Mouse (Mus musculus): ENCODE data around the gene Sh2d5. TPM values are rescaled to one million over a fixed set of nuclear protein-coding genes. Genes with fewer than 3 reads are reported as not detected.

Gene Sh2d5
- polyA plus RNA-seq, 1 experiment from 2014 or later = 0.46 TPM

DNA sequence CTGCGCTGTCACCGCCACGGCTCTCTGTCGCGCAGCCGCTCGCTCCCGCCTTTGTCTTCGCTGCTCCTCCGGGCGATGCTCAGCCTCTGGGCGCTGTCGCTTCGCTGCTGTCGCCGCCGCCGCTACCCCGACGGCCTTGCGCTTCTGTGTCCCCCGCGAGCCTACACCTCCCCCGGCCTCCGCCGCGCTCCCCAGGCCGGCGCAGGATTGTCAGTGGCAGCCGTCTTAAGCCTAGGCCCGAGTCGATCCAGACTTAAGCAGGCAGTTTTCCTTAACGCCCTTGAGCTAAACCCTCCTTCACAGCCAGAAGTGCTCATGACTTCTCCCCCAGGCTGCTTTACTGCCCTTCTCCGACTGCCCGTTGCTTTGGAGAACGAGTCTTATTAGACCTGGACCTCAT is 32.8 kb upstream of the Sh2d5 start:
- no peaks in the 10 kb centered on the region for H3K27me3 ChIP-seq (ENCODE audit: control insufficient read depth, insufficient read depth, low read length)
- peak overlapping the region; percentile 63 for H3K4me2 ChIP-seq (ENCODE audit: low read depth, low read length)
- H3K27ac ChIP-seq (ENCODE audit: low read length) = peak overlapping the region; percentile 89
- no peaks in the 10 kb centered on the region for H3K36me3 ChIP-seq (ENCODE audit: control insufficient read depth, insufficient read depth, low read length)
- H3K9ac ChIP-seq (ENCODE audit: low read length) = peak overlapping the region; percentile 98
- H3K4me3 ChIP-seq (replicated peaks; ENCODE audit: low read length) = peak overlapping the region; percentile 92
- ATAC-seq (ENCODE audit: insufficient read depth, low FRiP score) = peak; percentile 4; the same call in 1 of the 2 replicates
- WGBS = under 1% methylated on average over 36 of the region's 36 CpGs
- peaks cover 29% of the 10 kb centered on the region for H3K4me1 ChIP-seq (ENCODE audit: control insufficient read depth, insufficient read depth, low read length)
- no peaks in the 10 kb centered on the region for H3K9me3 ChIP-seq (replicated peaks; ENCODE audit: control insufficient read depth, low read length)

DNA sequence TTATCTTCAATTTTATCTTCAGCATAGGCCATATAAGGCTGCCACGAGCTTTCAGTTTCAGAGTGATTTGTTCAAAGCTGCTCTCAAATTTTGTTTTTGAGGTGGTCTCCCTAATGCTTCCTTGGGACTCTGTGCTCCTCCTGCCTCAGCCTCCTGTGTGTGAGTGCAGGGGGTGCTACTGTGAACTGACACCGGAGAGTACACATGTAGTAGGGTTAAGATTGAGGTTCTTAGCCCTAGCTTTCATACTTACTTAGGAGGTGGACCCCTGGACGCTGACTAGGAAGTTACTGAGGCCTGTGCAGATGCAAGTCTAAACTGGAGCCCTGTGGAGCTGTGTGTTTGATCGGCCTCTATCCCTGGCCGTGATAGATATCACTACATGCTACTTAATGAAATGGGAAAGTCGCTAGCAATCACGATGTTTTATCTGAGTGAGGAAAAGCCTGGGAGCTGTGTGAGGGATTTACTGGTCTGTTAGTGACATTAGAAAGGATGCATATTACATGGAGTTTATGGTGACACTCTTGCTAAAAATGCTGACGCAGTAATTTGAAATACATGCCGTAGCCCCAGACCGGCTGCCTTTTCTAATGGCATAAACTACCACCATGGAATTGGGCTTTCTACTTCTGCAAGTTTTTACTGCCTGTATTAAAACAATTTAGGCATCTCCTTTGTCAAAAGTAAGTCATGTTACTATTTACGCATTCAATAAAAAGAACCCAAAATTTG is 32.1 kb upstream of the Sh2d5 start:
- Histone ChIP-seq H3K9ac (ENCODE audit: low read length) (peak overlapping the region; percentile 98), H3K4me2 (ENCODE audit: low read depth, low read length) (peak overlapping the region; percentile 63), H3K27ac (ENCODE audit: low read length) (peak overlapping the region; percentile 89), H3K36me3 (ENCODE audit: control insufficient read depth, insufficient read depth, low read length) (peaks cover 2% of the 10 kb centered on the region; the same call in 1 of the 2 replicates), H3K4me3 (replicated peaks; ENCODE audit: low read length) (peak overlapping the region; percentile 92), H3K9me3 (replicated peaks; ENCODE audit: control insufficient read depth, low read length) (no peaks in the 10 kb centered on the region), H3K4me1 (ENCODE audit: control insufficient read depth, insufficient read depth, low read length) (peaks cover 29% of the 10 kb centered on the region), H3K27me3 (ENCODE audit: control insufficient read depth, insufficient read depth, low read length) (no peaks in the 10 kb centered on the region)
- no peak for ATAC-seq (ENCODE audit: insufficient read depth, low FRiP score)
- 70% methylated on average over 11 of the region's 11 CpGs for WGBS

DNA sequence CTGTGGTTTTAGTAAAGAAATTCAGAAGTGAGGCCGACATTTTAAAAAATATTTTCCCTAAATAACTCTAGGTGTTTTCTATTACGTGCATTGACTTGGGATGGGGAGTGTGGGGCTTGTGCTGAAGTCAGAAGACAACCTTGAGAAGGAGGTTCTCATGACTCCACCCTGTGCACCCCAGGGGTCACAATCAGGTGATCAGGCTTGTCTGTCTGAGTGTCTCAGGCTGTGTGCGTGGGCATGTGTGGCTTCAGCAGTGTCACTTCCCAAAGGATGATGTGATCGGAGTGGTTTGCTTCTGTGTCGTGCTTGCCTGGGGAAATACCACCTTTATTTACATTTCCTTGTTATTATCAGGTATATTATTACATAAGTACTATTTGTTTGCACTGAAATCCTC is 30.9 kb upstream of the Sh2d5 start:
- ATAC-seq (ENCODE audit: insufficient read depth, low FRiP score) = no peak

DNA sequence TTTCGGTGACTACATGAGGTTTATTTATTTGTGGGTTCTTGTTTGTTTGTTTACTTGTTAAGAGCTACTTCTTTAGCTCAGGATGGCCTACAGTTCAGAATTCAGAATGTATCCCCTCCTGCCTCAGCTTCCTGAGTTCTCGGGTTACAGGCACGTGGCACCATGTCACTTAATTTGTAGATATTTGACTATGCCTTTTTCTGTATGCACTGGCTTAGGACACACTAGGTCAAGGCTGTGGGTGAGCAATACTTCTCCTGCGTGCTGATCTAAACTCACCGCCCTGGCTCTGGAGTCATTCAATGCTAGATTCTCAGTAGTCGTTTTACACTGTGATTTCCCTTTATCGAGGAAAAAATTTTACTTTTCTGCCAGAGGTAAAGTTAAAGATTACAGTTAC is 29.4 kb upstream of the Sh2d5 start:
- ATAC-seq (ENCODE audit: insufficient read depth, low FRiP score) = no peak
- Histone ChIP-seq H3K36me3 (ENCODE audit: control insufficient read depth, insufficient read depth, low read length) (peaks cover 13% of the 10 kb centered on the region; the same call in 1 of the 2 replicates), H3K27me3 (ENCODE audit: control insufficient read depth, insufficient read depth, low read length) (no peaks in the 10 kb centered on the region), H3K27ac (ENCODE audit: low read length) (no peak overlapping the region), H3K4me2 (ENCODE audit: low read depth, low read length) (no peak overlapping the region), H3K4me3 (replicated peaks; ENCODE audit: low read length) (no peak overlapping the region), H3K9me3 (replicated peaks; ENCODE audit: control insufficient read depth, low read length) (no peaks in the 10 kb centered on the region), H3K4me1 (ENCODE audit: control insufficient read depth, insufficient read depth, low read length) (peaks cover 25% of the 10 kb centered on the region), H3K9ac (ENCODE audit: low read length) (no peak overlapping the region)
- WGBS = 76% methylated on average over 7 of the region's 7 CpGs

More for the DNA sequence above, 30.9 kb upstream of the Sh2d5 start:
- Histone ChIP-seq H3K9ac (ENCODE audit: low read length) (no peak overlapping the region), H3K9me3 (replicated peaks; ENCODE audit: control insufficient read depth, low read length) (no peaks in the 10 kb centered on the region), H3K4me3 (replicated peaks; ENCODE audit: low read length) (no peak overlapping the region), H3K4me1 (ENCODE audit: control insufficient read depth, insufficient read depth, low read length) (peaks cover 29% of the 10 kb centered on the region), H3K36me3 (ENCODE audit: control insufficient read depth, insufficient read depth, low read length) (peaks cover 13% of the 10 kb centered on the region; the same call in 1 of the 2 replicates), H3K4me2 (ENCODE audit: low read depth, low read length) (no peak overlapping the region), H3K27me3 (ENCODE audit: control insufficient read depth, insufficient read depth, low read length) (no peaks in the 10 kb centered on the region), H3K27ac (ENCODE audit: low read length) (no peak overlapping the region)
- WGBS = 68% methylated on average over 5 of the region's 5 CpGs

DNA sequence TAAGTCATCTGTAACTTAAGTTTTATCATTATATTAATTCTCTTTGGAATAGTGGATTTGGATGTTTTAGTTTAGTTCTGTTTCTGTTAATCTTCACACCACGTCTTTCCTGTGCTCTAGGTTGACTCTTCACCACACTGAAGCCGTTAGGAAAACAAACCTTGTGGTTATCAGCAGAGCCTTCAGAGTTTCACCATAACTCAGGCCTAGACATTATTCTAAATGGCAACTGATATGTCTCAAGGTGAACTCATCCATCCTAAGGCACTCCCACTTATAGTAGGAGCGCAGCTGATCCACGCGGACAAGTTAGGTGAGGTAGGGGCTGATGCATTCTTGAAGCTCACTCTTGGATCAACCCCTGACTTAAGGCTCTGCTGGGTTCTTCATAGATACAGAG is 28.8 kb upstream of the Sh2d5 start:
- ATAC-seq (ENCODE audit: insufficient read depth, low FRiP score) = no peak

DNA sequence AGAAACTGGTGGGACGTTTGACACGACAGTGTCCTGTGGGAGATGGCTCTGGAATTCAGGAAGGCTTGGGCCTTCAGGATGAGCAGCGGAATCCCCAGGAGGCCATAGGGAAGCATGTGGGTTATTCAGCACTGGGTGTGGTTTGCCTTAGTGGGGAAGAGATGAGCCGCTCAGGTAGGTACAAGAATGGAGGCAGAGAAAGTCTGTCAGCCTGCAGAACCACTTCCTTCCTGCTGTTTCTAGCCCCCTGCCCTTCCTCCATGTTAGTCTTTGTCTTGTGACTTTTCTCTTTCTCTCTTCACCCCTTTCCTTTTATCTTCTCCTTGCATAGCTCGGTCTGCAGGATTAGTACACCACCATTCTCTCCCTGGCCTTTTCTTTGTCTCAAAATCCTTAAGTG is 27.8 kb upstream of the Sh2d5 start:
- Histone ChIP-seq H3K36me3 (ENCODE audit: control insufficient read depth, insufficient read depth, low read length) (peaks cover 21% of the 10 kb centered on the region; the same call in 1 of the 2 replicates), H3K4me3 (replicated peaks; ENCODE audit: low read length) (no peak overlapping the region), H3K9me3 (replicated peaks; ENCODE audit: control insufficient read depth, low read length) (no peaks in the 10 kb centered on the region), H3K4me2 (ENCODE audit: low read depth, low read length) (no peak overlapping the region), H3K27ac (ENCODE audit: low read length) (no peak overlapping the region), H3K4me1 (ENCODE audit: control insufficient read depth, insufficient read depth, low read length) (peaks cover 24% of the 10 kb centered on the region), H3K9ac (ENCODE audit: low read length) (no peak overlapping the region), H3K27me3 (ENCODE audit: control insufficient read depth, insufficient read depth, low read length) (no peaks in the 10 kb centered on the region)
- WGBS = 71% methylated on average over 5 of the region's 5 CpGs
- ATAC-seq (ENCODE audit: insufficient read depth, low FRiP score) = no peak

More for the DNA sequence above, 28.8 kb upstream of the Sh2d5 start:
- Histone ChIP-seq H3K9me3 (replicated peaks; ENCODE audit: control insufficient read depth, low read length) (no peaks in the 10 kb centered on the region), H3K36me3 (ENCODE audit: control insufficient read depth, insufficient read depth, low read length) (peaks cover 20% of the 10 kb centered on the region; the same call in 1 of the 2 replicates), H3K4me2 (ENCODE audit: low read depth, low read length) (no peak overlapping the region), H3K4me3 (replicated peaks; ENCODE audit: low read length) (no peak overlapping the region), H3K27me3 (ENCODE audit: control insufficient read depth, insufficient read depth, low read length) (no peaks in the 10 kb centered on the region), H3K27ac (ENCODE audit: low read length) (no peak overlapping the region), H3K9ac (ENCODE audit: low read length) (no peak overlapping the region), H3K4me1 (ENCODE audit: control insufficient read depth, insufficient read depth, low read length) (peaks cover 24% of the 10 kb centered on the region)
- 76% methylated on average over 5 of the region's 5 CpGs for WGBS

DNA sequence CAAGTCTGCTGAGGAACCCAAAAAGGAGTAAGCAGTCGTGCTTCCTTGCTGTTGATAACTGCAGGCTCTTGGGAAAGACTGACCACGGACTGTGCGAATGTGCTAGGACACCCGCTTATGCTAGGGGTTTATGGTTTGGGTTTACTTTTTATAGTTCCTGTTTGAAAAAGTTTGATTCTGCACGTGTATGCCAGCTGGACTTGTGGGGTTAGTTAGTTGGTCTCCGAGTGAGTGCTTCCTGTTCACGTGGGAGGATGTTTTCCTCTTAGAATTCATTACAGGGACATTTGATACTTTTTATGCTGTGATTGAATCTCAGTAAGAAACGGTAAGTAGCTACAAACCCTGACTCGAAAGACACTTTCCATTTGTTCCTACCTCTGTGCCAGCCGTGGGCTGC is 26.6 kb upstream of the Sh2d5 start:
- Histone ChIP-seq H3K9ac (ENCODE audit: low read length) (no peak overlapping the region), H3K4me2 (ENCODE audit: low read depth, low read length) (no peak overlapping the region), H3K27me3 (ENCODE audit: control insufficient read depth, insufficient read depth, low read length) (no peaks in the 10 kb centered on the region), H3K36me3 (ENCODE audit: control insufficient read depth, insufficient read depth, low read length) (peaks cover 24% of the 10 kb centered on the region), H3K4me3 (replicated peaks; ENCODE audit: low read length) (no peak overlapping the region), H3K27ac (ENCODE audit: low read length) (no peak overlapping the region), H3K9me3 (replicated peaks; ENCODE audit: control insufficient read depth, low read length) (no peaks in the 10 kb centered on the region), H3K4me1 (ENCODE audit: control insufficient read depth, insufficient read depth, low read length) (peaks cover 14% of the 10 kb centered on the region)
- no peak for ATAC-seq (ENCODE audit: insufficient read depth, low FRiP score)
- 76% methylated on average over 10 of the region's 10 CpGs for WGBS

DNA sequence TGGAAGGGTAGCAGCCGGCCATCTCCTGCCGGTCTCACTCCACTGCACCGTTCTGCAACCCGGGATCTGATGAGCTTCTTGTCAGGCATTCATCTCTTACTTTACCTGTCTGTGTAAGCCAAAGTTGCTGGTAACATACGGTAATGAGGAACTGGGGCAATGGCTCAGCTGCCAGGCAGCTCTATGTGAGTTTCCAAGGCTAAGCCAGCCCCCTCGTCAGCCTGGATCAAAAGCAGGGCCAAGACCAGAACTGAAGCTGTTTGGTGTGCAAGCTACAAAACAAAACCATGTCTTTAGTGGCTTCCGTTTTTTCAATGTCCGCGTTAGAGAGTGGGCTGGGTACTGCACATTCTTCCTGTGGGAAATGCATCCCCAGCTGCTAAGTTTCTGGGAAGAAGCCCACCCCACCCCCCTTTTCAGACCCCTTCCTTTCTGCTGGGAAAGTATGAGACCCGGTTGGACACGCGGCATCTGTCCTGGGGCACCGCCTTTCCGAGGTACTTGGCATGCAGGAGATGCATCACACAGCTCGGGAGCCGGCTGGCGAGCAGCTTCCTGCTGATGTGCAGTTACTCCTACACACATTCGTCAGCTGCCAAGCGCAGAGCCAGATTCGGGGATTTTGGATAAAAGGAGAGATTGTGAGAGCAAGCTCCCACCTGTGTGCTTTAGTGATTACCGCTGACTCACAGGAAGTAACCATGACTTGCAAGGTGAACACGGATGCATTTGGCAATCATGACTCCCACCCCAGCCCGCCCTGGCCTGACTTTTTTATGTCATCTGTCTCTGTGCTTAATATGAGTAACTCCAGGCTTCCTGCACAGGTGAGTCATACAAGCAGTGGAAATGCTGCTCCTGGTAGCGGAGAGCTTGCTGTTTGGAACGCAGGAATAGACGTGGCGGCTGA is 3.2 kb upstream of the Sh2d5 start:
- 57% methylated on average over 27 of the region's 27 CpGs for WGBS
- H3K4me3 ChIP-seq (replicated peaks; ENCODE audit: low read length) = no peak overlapping the region
- H3K27ac ChIP-seq (ENCODE audit: low read length) = no peak overlapping the region
- H3K36me3 ChIP-seq (ENCODE audit: control insufficient read depth, insufficient read depth, low read length) = peaks cover 23% of the 10 kb centered on the region
- no peak overlapping the region for H3K4me2 ChIP-seq (ENCODE audit: low read depth, low read length)
- peaks cover 19% of the 10 kb centered on the region for H3K4me1 ChIP-seq (ENCODE audit: control insufficient read depth, insufficient read depth, low read length)
- H3K9ac ChIP-seq (ENCODE audit: low read length) = no peak overlapping the region
- ATAC-seq (ENCODE audit: insufficient read depth, low FRiP score) = no peak
- H3K27me3 ChIP-seq (ENCODE audit: control insufficient read depth, insufficient read depth, low read length) = peaks cover 10% of the 10 kb centered on the region
- no peaks in the 10 kb centered on the region for H3K9me3 ChIP-seq (replicated peaks; ENCODE audit: control insufficient read depth, low read length)

DNA sequence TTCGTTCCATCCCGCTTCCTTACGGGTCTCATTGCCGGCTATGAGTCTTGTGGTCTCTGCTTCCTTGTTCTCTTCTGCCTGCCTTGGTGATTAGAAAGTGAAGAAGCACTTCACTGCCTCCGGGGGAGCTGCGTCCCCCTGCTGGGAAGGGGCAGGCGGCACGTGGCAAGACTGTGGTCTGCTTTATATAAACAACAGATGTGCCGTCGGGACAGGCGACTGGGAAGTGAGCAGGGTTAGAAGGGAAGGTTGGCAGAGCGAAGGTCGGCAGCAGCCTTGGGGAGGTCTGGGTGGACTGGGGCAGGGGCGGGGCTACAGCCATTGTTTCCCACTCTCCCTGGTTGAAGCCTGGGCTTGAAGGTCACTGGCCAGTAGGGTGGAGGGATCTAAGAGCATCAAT is 1.6 kb downstream of the Sh2d5 start:
- H3K27me3 ChIP-seq (ENCODE audit: control insufficient read depth, insufficient read depth, low read length) = peaks cover 10% of the 10 kb centered on the region
- peak overlapping the region; percentile 44 for H3K4me2 ChIP-seq (ENCODE audit: low read depth, low read length)
- H3K27ac ChIP-seq (ENCODE audit: low read length) = no peak overlapping the region
- H3K4me3 ChIP-seq (replicated peaks; ENCODE audit: low read length) = peak overlapping the region; percentile 19
- H3K4me1 ChIP-seq (ENCODE audit: control insufficient read depth, insufficient read depth, low read length) = peaks cover 19% of the 10 kb centered on the region
- WGBS = 2% methylated on average over 14 of the region's 14 CpGs
- 0 out of 2 replicates have a peak overlapping the region, but pooled peaks have one; percentile 30 for H3K9ac ChIP-seq (ENCODE audit: low read length)
- H3K9me3 ChIP-seq (replicated peaks; ENCODE audit: control insufficient read depth, low read length) = no peaks in the 10 kb centered on the region
- ATAC-seq (ENCODE audit: insufficient read depth, low FRiP score) = no peak
- no peaks in the 10 kb centered on the region for H3K36me3 ChIP-seq (ENCODE audit: control insufficient read depth, insufficient read depth, low read length)
